8 mouse cellular contexts compared by ENCODE assay signal in the genomic region with DNA sequence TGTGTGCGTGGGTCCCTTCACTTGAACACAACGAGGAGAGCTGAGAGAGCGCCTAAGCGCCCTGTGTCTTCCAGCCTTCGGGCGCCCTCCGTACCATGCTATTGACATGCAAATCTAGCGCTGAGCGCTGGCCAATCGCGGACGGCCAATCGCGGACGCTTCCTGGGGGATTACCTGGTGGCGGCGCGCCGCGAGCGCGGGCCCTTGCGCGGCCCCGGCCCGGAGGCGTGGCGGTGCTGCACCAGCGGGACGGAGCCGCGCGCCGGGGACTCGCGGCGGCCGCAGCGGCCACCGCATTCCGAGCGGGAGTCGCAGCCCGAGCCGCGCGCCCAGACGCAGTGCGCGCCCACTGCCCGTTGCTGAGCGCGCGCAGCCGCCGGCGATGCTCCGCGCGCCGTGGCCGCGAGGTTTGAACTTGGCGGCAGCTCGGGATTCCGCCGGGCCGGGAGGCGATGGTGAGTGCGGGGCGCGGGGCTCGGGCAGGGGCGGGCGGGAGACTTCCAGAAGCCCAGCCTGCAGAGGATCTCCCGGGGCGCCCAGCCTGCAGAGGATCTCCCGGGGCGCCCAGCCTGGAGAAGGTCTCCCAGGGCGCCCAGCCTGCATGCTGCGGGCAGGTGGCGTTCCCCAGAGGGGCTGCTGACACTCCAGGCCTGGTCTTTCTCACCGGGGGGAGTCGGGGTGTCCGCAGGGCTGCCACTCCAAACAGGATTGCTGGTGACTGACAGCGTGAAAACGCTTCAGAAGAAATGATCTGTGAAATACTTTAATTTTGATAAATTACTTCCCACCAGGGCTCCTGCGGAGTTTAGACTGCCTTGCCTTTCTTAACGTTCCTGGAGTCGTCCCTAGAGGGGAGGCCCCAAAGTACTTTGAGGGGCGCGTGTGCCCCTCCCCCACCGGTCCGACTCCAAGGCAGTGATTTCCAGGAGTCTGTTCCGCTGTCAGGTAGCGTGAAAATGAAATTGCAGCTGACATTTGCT.
A peak's percentile ranks its signal among the peaks of the same experiment; 100 is the strongest.
DNase-seq lines count a peak whose midpoint lies in the region; ATAC-seq and TF ChIP-seq lines count a peak whose summit lies in the region.

No protein-coding gene starts in this region.

- peak overlapping the region; percentile 92 for H3K4me2 ChIP-seq in hindbrain, embryonic 12.5 days (replicated peaks)
- H3K4me2 ChIP-seq in lung, postnatal 0 days (replicated peaks; ENCODE audit: low read depth, low read length): peak overlapping the region; percentile 70

- peak overlapping the region; percentile 73 for H3K4me3 ChIP-seq in hindbrain, embryonic 12.5 days
- peak overlapping the region; percentile 50 for H3K4me3 ChIP-seq in lung, postnatal 0 days (ENCODE audit: low read depth, low read length)

- WGBS in hindbrain, embryonic 12.5 days: under 1% methylated on average over 95 of the region's 96 CpGs
- WGBS in lung, postnatal 0 days: 2% methylated on average over 59 of the region's 96 CpGs

- TF ChIP-seq EP300 in lung, postnatal 0 days (IDR thresholded peaks at IDR 0.05): no peak

- no peaks in the 10 kb centered on the region for H3K36me3 ChIP-seq in hindbrain, embryonic 12.5 days
- no peaks in the 10 kb centered on the region for H3K36me3 ChIP-seq in lung, postnatal 0 days (ENCODE audit: insufficient read depth, low read length)

- peaks cover 34% of the 10 kb centered on the region for H3K4me1 ChIP-seq in hindbrain, embryonic 12.5 days
- peaks cover 11% of the 10 kb centered on the region; the same call in 1 of the 2 replicates for H3K4me1 ChIP-seq in lung, postnatal 0 days (ENCODE audit: insufficient read depth, low read depth, low read length)

- H3K27me3 ChIP-seq in Patski: no peaks in the 10 kb centered on the region
- no peaks in the 10 kb centered on the region for H3K27me3 ChIP-seq in hindbrain, embryonic 12.5 days
- H3K27me3 ChIP-seq in lung, postnatal 0 days (replicated peaks; ENCODE audit: insufficient read depth, low read length): no peaks in the 10 kb centered on the region

- CTCF ChIA-PET in Patski (lab: Charles Lee): interaction anchor here (0.9 to 1.8 kb wide), 6 partner anchors 13 to 170 kb away, joined by 3 to 6 read pairs (median 3); no protein-coding TSS in a partner anchor

- no peaks in the 10 kb centered on the region for H3K9me3 ChIP-seq in hindbrain, embryonic 12.5 days (replicated peaks)
- H3K9me3 ChIP-seq in lung, postnatal 0 days (ENCODE audit: low read length): no peaks in the 10 kb centered on the region

- in situ Hi-C loops in Patski (cut with MboI; ENCODE audit: low pct_unique_long_range_greater_than_20kb): no loop called here

- no peak for TF ChIP-seq CTCF in Patski (IDR thresholded peaks at IDR 0.05)
- peak; percentile 11; the same call in 1 of the 2 replicates for TF ChIP-seq CTCF in lung, postnatal 0 days (IDR thresholded peaks at IDR 0.05)

- POLR2A ChIA-PET in Patski (lab: Charles Lee): interaction anchor here (0.7 to 0.9 kb wide), 2 partner anchors 37 to 82 kb away, joined by 3 to 6 read pairs; no protein-coding TSS in a partner anchor

- peak overlapping the region; percentile 75 for H3K9ac ChIP-seq in hindbrain, embryonic 12.5 days
- peak overlapping the region; percentile 27 for H3K9ac ChIP-seq in lung, postnatal 0 days (replicated peaks; ENCODE audit: low read depth)

- no peak for DNase-seq in Patski (ENCODE audit: low read depth, low spot score)
- DNase-seq in cerebellum, adult 9-11 months: peak; percentile 40
- peak; percentile 31 to 43 for DNase-seq in frontal cortex, postnatal 14 days (ENCODE audit: low spot score in 2 of 2)
- peak; percentile 29 to 38 for DNase-seq in layer of hippocampus, postnatal 25 days (ENCODE audit: extremely low spot score in 1 of 2, low spot score in 1 of 2)
- peak; percentile 91 for DNase-seq in lung, postnatal 0 days (ENCODE audit: low spot score)
- DNase-seq in retina, adult 2 months (ENCODE audit: low read depth, low spot score): peak; percentile 74
- peak; percentile 31 to 51 for DNase-seq in thymus, postnatal 36 days

- peak overlapping the region; percentile 77 for H3K27ac ChIP-seq in hindbrain, embryonic 12.5 days
- peak overlapping the region; percentile 54; the same call in 1 of the 2 replicates for H3K27ac ChIP-seq in lung, postnatal 0 days (ENCODE audit: low read length)

- peak; percentile 66 for ATAC-seq in Patski
- peak; percentile 96 for ATAC-seq in hindbrain, embryonic 12.5 days (ENCODE audit: low FRiP score)
- peak; percentile 97 for ATAC-seq in lung, postnatal 0 days
